Mouse (Mus musculus) midbrain, embryonic 15.5 days (tissue): Measurements from ENCODE around the gene Nup93. TPM values are rescaled to one million over a fixed set of nuclear protein-coding genes. Genes with fewer than 3 reads are reported as not detected.
A peak's percentile ranks its signal among the peaks of the same experiment; 100 is the strongest.

Experiments used
- ATAC-seq: fragments of 200-750 bp; cut with Nextera tagmentation; replicated peaks from 2 replicates; pipeline ENCODE4 v1.8.0; 2017; ENCODE audit warnings: moderate TSS enrichment
- H3K27ac ChIP-seq: fragments of 300-500 bp; sonication (generic); 2 replicates; pipeline ENCODE4 v1.5.1; 2015; ENCODE audit warnings: mild to moderate bottlenecking, inconsistent platforms
- H3K27me3 ChIP-seq: fragments of 300-500 bp; sonication (generic); replicated peaks from 2 replicates; pipeline ENCODE4 v1.6.1; 2015; ENCODE audit warnings: inconsistent platforms
- H3K36me3 ChIP-seq: fragments of 300-500 bp; sonication (generic); replicated peaks from 2 replicates; pipeline ENCODE4 v1.6.1; 2015; ENCODE audit warnings: inconsistent platforms
- H3K4me1 ChIP-seq: fragments of 300-500 bp; sonication (generic); 2 replicates; pipeline ENCODE4 v1.6.1; 2015; ENCODE audit warnings: inconsistent platforms
- H3K4me2 ChIP-seq: fragments of 300-500 bp; sonication (generic); 2 replicates; pipeline ENCODE4 v1.6.1; 2015; ENCODE audit warnings: inconsistent platforms, mild to moderate bottlenecking, moderate library complexity
- H3K4me3 ChIP-seq: fragments of 300-500 bp; sonication (generic); 2 replicates; pipeline ENCODE4 v1.5.1; 2015; ENCODE audit warnings: mild to moderate bottlenecking, inconsistent platforms
- H3K9ac ChIP-seq: fragments of 300-500 bp; sonication (generic); 2 replicates; pipeline ENCODE4 v1.6.1; 2015; ENCODE audit warnings: mild to moderate bottlenecking, inconsistent platforms
- H3K9me3 ChIP-seq: fragments of 300-500 bp; sonication (generic); 2 replicates; pipeline ENCODE4 v1.6.1; 2016; ENCODE audit warnings: inconsistent platforms
- WGBS: fragments of 180-500 bp; shearing (Covaris S2); methylation state at CpG from one replicate; pipeline ENCODE4 v1.1.7; 2015; ENCODE audit warnings: mixed read lengths; 5-methylcytosine and 5-hydroxymethylcytosine counted together
- polyA plus RNA-seq: library from polyadenylated mRNA; unstranded; fragments of >200 nt; fragmentation: Nextera tagmentation; extraction: Ambion mirVana; gene quantifications from 2 replicates; pipeline ENCODE4 v1.2.1, GENCODE M21; 2015

The Nup93 gene
- polyA plus RNA-seq, 1 experiment from 2014 or later: 63.4 TPM

- H3K27ac ChIP-seq: no peak within 1 kb of the TSS
- H3K4me2 ChIP-seq: peak within 1 kb of the TSS; percentile 87
- H3K9ac ChIP-seq: no peak within 1 kb of the TSS; the same call in 1 of the 2 replicates
- H3K36me3 ChIP-seq: no peaks in the 10 kb centered on the region
- peak within 1 kb of the TSS; percentile 42 for H3K4me3 ChIP-seq
- ATAC-seq: peak; percentile 76
- peaks cover 25% of the 10 kb centered on the region for H3K4me1 ChIP-seq
- H3K27me3 ChIP-seq: peaks cover 87% of the 10 kb centered on the region
- no peaks in the 10 kb centered on the region for H3K9me3 ChIP-seq
- under 1% methylated on average over 50 of the region's 50 CpGs for WGBS
These were observed 35.3 kb upstream of the Nup93 start, which contains the start of gene Mt1 for GRCm38 (mm10) chr8:94178857-94179712. Gene Mt1, plus strand, starts transcription at chr8:94179082.

DNA sequence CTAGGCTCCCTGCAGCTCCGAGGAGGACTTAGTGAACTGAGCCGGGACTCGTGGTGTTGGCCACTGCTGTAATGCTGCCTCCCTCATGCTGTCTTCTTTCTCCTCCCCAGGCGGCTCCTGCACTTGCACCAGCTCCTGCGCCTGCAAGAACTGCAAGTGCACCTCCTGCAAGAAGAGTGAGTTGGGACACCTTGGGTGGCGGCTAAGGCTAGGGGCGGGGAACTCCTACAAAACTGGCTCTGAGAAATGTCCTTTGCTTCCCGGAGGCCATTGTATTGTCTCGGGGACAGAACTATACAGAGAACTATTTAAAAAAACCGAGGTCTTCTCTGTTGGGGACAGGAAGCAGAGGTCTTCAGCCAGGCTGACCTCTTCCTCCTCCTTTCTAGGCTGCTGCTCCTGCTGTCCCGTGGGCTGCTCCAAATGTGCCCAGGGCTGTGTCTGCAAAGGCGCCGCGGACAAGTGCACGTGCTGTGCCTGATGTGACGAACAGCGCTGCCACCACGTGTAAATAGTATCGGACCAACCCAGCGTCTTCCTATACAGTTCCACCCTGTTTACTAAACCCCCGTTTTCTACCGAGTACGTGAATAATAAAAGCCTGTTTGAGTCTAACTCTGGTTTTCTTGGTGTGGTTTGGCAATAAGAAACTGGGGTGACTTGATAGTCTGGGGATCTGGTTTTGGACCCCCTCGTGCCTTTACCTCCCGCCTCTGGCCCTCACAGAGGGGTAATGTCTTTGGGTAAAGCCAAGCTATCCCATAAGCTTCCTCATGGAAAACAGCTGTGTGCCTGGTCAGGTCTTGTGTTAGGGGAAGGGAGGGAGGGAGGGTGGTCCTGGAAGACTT, 34.4 kb upstream of the Nup93 start:
- Histone ChIP-seq H3K36me3 (no peaks in the 10 kb centered on the region), H3K4me1 (peaks cover 25% of the 10 kb centered on the region), H3K27ac (no peak overlapping the region), H3K4me3 (peak overlapping the region; percentile 42), H3K9me3 (no peaks in the 10 kb centered on the region), H3K9ac (no peak overlapping the region), H3K4me2 (peak overlapping the region; percentile 87), H3K27me3 (peaks cover 86% of the 10 kb centered on the region)
- WGBS: 4% methylated on average over 25 of the region's 25 CpGs
- no peak for ATAC-seq

- Histone ChIP-seq H3K9ac (no peak overlapping the region), H3K27me3 (peaks cover 84% of the 10 kb centered on the region), H3K4me3 (no peak overlapping the region), H3K4me2 (no peak overlapping the region), H3K27ac (no peak overlapping the region), H3K36me3 (no peaks in the 10 kb centered on the region), H3K9me3 (no peaks in the 10 kb centered on the region), H3K4me1 (peaks cover 25% of the 10 kb centered on the region)
- no peak for ATAC-seq
- 83% methylated on average over 1 of the region's 1 CpGs for WGBS
These were observed 33.8 kb upstream of the Nup93 start for GRCm38 (mm10) chr8:94180561-94180908.

DNA sequence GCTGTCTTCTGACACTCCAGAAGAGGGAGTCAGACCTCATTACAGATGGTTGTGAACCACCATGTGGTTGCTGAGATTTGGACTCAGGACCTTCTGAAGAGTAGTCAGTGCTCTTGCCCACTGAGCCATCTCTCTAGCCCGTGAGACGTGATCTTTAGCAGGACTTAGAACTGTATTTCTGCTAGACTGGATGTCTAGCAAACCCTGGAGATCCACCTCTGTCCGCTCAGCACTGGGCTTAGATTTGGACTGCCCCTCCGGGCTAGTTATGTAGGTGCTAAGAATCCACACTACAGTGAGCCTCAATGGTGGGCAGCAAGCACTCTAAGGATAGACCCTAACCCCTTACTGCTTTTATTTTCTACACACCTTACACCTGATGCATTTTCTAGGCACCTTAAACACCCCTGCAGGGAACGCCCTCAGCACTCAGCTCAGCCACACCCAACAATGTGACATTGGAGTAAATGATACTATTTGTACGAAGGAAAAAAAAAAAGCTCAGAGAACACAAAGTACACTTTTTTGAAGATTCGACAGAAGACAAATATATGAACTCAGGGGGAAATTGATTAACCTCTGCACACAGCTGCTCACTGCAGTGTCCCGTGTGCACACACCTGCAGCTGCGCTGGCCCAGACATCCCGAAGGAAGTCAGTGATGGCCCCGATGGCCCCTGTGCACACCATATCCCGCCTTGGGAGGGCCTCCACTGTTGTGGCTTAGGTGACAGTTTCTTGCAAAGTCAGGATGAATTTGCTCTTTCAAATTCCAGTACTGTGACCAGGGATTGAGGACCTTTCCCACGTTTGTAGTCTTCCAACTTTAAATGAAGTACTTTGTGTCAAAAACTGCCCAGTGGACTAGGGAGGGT, 32.1 kb upstream of the Nup93 start:
- H3K9me3 ChIP-seq: no peaks in the 10 kb centered on the region
- H3K4me3 ChIP-seq: no peak overlapping the region
- WGBS: 69% methylated on average over 13 of the region's 13 CpGs
- H3K36me3 ChIP-seq: no peaks in the 10 kb centered on the region
- H3K27me3 ChIP-seq: peaks cover 84% of the 10 kb centered on the region
- H3K9ac ChIP-seq: no peak overlapping the region
- no peak for ATAC-seq
- peaks cover 33% of the 10 kb centered on the region for H3K4me1 ChIP-seq
- no peak overlapping the region for H3K27ac ChIP-seq
- H3K4me2 ChIP-seq: no peak overlapping the region

DNA sequence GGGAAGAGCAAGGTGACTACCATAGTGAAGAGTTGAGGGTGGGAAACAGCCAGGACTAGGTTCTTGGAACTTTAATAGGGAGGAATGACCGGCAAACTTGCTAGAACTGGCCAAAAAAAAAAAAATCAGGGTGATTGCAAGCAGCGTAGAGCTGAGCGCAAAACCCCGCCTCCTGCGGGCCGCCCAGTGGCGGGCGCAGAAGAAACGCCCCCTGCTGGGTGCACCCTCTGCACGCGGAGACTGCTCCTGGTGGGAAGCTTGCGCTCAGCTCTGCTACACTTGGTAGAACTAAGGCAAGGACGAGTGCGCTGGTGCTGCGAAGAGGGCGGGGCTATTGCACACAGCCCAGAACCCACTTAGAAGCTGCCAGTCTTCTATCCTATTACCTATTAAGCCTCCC, 31.2 kb upstream of the Nup93 start:
- Histone ChIP-seq H3K4me3 (peak overlapping the region; percentile 19), H3K36me3 (no peaks in the 10 kb centered on the region), H3K4me1 (peaks cover 38% of the 10 kb centered on the region), H3K4me2 (peak overlapping the region; percentile 41), H3K9ac (no peak overlapping the region), H3K27me3 (peaks cover 81% of the 10 kb centered on the region), H3K27ac (no peak overlapping the region), H3K9me3 (no peaks in the 10 kb centered on the region)
- ATAC-seq: 0 out of 2 replicates have a peak, but pooled peaks have one; percentile 51
- WGBS: under 1% methylated on average over 16 of the region's 16 CpGs

DNA sequence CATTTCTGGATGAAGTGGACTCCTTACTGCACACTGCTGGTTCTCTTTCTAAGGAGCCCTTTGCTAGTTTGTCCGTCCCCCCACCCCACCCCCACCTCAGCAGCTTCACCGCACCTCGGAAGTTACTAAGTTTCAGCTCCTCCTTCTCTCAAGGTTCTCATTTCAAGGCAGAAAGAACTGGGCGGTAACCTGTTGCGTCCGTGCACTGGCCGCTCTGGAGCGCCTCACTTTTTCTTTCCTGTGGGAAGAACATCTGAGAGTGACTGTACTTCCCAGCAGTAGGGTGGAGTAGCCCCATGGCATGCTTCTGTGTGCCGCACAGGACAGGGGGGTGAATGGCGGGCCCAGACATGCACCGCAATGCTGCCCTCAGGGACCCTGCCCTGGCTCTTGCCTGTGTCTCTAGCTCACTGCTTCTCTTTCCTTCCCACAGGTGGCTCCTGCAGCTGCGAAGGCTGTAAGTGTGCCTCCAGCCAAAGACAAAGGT, 30.0 kb upstream of the Nup93 start:
- WGBS: 22% methylated on average over 12 of the region's 12 CpGs
- Histone ChIP-seq H3K4me3 (no peak overlapping the region), H3K4me1 (peaks cover 30% of the 10 kb centered on the region), H3K9ac (no peak overlapping the region), H3K9me3 (no peaks in the 10 kb centered on the region), H3K27me3 (peaks cover 70% of the 10 kb centered on the region), H3K4me2 (no peak overlapping the region), H3K27ac (no peak overlapping the region), H3K36me3 (no peaks in the 10 kb centered on the region)
- no peak for ATAC-seq

GRCm38 (mm10) chr8:94185791-94186190, 28.6 kb upstream of the Nup93 start:
- H3K9ac ChIP-seq: no peak overlapping the region
- no peaks in the 10 kb centered on the region for H3K9me3 ChIP-seq
- ATAC-seq: no peak
- H3K4me3 ChIP-seq: no peak overlapping the region
- H3K27ac ChIP-seq: no peak overlapping the region
- H3K36me3 ChIP-seq: no peaks in the 10 kb centered on the region
- 64% methylated on average over 6 of the region's 6 CpGs for whole genome bisulfite sequencing
- no peak overlapping the region for H3K4me2 ChIP-seq
- H3K4me1 ChIP-seq: peaks cover 21% of the 10 kb centered on the region
- peaks cover 58% of the 10 kb centered on the region for H3K27me3 ChIP-seq

DNA sequence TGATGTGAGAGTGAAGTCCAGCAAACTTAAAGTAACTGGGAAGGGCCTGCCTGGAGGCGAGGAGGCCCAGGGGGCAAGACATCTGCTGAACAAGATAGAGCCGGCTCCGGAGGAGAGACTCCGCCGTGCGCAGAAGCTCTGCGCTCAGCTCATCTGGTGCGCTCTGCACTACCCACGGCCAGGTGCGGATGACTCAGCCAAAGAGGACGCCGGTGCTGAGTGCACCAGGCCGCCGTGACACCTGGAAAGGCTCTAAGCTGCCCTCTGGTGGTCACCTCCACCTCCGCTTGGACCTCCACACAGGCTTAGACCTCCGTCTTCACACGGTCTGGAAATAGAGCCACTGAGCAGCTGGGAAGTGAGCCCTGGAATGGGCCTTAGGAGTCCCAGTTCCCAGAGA, 27.8 kb upstream of the Nup93 start:
- WGBS: 6% methylated on average over 17 of the region's 17 CpGs

GRCm38 (mm10) chr8:94187290-94188002, 26.9 kb upstream of the Nup93 start:
- Histone ChIP-seq H3K4me1 (peaks cover 21% of the 10 kb centered on the region), H3K9me3 (no peaks in the 10 kb centered on the region), H3K27me3 (peaks cover 49% of the 10 kb centered on the region), H3K4me3 (no peak overlapping the region), H3K9ac (no peak overlapping the region), H3K27ac (no peak overlapping the region), H3K4me2 (no peak overlapping the region), H3K36me3 (no peaks in the 10 kb centered on the region)
- WGBS: 36% methylated on average over 21 of the region's 21 CpGs
- ATAC-seq: no peak

More for the DNA sequence above, 27.8 kb upstream of the Nup93 start:
- Histone ChIP-seq H3K4me3 (no peak overlapping the region), H3K9me3 (no peaks in the 10 kb centered on the region), H3K9ac (no peak overlapping the region), H3K4me2 (peak overlapping the region; percentile 36), H3K36me3 (no peaks in the 10 kb centered on the region), H3K27ac (no peak overlapping the region), H3K4me1 (peaks cover 21% of the 10 kb centered on the region), H3K27me3 (peaks cover 56% of the 10 kb centered on the region)
- peak; percentile 60; the same call in 1 of the 2 replicates for ATAC-seq

GRCm38 (mm10) chr8:94189275-94190031, 24.9 kb upstream of the Nup93 start:
- no peak overlapping the region for H3K4me3 ChIP-seq
- peaks cover 13% of the 10 kb centered on the region for H3K4me1 ChIP-seq
- no peak overlapping the region for H3K9ac ChIP-seq
- no peak overlapping the region for H3K4me2 ChIP-seq
- H3K27ac ChIP-seq: no peak overlapping the region
- 61% methylated on average over 13 of the region's 13 CpGs for WGBS
- H3K27me3 ChIP-seq: peaks cover 29% of the 10 kb centered on the region
- H3K36me3 ChIP-seq: no peaks in the 10 kb centered on the region
- H3K9me3 ChIP-seq: no peaks in the 10 kb centered on the region
- ATAC-seq: peak; percentile 49; the same call in 1 of the 2 replicates
